Mouse (Mus musculus): ENCODE measurements around the gene Cldn11.

The Cldn11 gene

DNA sequence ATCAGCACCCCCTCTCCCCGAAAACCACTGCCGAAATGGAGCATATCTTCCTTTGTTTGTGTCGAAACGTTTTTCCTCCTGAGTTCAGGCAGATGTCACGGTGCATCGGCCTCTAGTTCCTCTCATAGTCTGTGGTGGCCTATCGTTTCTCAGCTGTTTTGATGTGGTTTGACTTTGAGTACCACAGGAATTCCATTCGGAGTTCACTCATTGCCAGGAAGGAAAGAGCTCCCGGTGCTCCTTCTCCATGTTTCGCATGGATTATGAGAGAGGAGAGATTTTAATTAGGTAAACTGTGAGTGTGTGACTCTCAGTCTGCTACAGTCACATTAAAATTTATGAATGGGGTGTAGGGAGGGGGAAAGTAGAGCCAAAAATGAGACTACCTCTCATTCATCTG is 10.3 kb downstream of the Cldn11 start:
- DNase-seq (ENCODE audit: low spot score in 2 of 2) = no peak

DNA sequence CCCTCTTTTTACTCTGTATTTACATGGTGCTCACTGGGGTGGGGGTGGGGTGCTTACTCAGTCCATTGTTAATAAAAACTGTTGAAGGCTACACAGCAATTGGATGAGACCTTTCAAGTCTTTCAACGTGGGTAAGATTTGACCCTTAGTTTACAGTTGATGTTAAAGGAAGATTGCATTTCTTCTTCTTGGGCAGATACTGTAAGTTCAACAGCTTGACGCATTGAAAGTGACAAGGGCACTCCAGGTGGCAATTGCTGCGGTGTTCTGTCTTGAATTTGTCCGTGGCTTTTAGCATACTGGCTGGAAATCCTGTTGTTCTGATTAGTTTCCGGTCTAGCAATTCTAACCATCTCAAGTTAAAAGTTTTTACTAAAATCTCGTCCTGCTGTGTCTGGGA is 11.6 kb downstream of the Cldn11 start:
- no peak for DNase-seq (ENCODE audit: low spot score in 2 of 2)

DNA sequence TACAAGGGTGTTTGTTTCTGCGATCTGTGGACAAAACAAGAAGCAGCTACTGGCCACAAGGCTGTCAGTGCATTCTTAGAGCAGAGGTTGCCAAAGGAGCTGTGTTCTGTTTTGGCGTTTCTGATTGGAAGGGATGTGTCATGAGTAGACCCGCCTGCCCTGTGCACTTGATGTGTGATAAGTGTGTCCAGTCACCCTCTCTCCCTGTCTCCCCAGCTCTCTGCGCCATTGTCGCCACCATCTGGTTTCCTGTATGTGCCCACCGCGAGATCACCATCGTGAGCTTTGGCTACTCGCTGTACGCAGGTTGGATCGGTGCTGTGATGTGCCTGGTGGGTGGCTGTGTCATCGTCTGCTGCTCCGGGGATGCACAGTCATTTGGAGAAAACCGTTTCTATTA is 13.1 kb downstream of the Cldn11 start:
- no peak for DNase-seq (ENCODE audit: low spot score in 2 of 2)

DNA sequence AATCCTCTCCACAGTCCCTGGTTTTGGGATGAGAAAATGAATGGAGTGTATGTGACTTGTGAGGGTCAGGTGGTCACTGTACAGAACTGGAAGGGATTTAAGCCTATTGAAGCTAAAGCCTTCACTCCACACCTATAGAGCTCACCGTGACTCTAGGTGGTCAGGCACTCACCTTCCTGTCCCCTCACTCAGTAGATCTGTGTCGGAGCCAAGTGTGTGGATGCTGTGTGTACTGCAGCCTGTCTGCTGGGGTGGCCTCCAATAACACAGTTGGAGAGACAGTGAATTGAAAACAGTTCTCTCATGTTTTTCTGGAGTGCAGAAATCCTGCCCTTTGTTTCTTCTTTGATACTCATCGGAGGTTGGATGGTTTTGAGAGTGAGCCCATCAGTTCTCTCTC is 16.1 kb downstream of the Cldn11 start:
- DNase-seq (ENCODE audit: low spot score in 2 of 2) = no peak

DNA sequence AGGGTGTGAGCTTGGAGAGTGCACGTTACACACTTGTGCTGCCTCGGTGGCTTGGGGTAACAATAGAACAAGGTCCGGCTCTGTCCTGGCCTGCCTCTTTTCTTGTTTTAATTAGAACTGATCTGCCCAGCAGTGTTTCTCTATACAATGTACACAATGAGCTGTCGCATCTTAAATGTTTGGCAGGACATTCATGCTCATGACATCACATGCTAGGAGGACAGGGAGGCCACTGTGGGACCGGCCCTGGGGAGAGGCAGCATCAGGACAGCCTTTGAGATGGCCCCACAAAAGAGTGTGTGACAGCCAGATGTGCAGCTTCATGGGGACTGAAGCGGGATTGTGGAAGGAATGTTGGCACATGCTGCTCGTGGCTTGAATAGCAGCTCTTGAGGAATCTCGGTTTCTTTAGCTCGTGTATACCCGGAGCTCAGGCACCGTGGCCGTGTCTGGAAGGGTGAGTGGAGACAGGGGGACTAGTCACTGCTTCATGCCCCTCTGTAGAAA is 16.7 kb downstream of the Cldn11 start:
- no peak for DNase-seq (ENCODE audit: low spot score in 2 of 2)

DNA sequence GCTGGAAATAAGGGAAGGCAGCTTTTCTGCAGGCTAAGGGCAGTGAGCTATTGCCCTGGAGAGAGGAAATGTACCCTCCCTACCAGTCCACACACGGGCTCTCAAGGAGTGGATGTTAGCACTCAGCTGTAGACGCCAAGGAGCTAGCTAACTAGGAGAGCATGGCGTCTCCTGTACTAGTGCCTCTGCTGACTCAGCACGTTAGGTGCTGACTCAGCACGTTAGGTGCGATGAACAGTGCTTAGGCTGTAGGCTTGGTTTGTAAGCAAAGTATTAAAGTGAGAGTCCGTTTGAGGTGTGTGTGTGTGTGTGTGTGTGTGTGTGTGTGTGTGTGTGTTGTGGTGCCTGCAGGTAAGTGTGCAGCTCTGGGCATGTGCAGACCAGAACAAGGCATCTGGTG is 40.6 kb downstream of the Cldn11 start:
- DNase-seq (ENCODE audit: low spot score in 2 of 2) = no peak

DNA sequence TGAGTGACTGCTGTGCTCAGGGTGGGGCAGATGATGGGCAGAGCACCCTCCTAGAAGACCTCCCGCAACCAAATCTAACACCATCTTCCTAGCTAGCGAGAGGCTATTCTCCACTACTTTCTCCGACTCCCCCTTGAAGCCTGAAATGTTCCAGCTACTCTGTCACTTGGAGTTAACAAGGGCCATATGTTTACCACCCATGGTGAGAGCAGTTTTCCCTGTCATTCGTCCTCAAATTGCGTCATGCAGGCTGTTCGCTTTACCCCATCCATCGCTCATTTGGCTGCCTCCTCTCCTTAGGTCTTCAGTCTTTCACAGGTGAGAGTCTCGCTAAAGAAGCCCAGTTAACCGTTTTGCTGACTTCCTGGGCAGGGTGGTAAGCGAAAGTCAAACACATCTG is 41.7 kb downstream of the Cldn11 start:
- DNase-seq (ENCODE audit: low spot score in 2 of 2) = no peak

DNA sequence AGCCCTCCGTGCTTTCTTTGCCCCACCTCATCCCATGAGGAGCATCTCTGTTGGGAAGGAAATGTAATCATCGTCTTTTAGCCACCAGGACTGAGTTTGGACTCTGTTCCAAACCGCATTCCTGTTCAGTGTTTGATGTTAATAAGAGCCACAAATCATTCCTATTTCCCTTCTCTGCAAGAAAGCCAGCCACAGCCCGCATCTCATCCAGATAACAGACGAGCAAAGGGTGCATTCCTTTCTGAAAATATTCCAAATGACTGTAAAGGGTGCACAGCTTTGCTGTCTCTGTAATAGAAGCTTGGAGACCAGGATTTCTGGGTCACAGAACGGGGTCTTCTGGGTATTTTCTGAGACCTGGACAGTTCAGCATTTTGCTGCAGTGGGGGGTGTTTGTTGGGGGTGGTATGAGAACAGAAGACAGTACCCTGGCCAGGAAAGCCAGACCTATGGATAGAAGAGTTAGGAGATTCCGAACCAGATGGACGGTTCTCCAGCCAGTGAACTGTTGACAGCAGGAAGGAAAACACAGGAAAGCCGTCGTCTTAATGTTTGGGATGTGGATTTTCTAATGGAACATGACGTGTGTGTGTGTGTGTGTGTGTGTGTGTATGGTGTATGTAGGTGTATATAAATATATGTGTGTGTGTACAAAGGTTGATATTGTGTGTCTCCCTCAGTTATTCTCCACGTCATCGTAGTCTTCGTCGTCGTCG is 49.6 kb downstream of the Cldn11 start:
- no peak for DNase-seq (ENCODE audit: low spot score in 2 of 2)

DNA sequence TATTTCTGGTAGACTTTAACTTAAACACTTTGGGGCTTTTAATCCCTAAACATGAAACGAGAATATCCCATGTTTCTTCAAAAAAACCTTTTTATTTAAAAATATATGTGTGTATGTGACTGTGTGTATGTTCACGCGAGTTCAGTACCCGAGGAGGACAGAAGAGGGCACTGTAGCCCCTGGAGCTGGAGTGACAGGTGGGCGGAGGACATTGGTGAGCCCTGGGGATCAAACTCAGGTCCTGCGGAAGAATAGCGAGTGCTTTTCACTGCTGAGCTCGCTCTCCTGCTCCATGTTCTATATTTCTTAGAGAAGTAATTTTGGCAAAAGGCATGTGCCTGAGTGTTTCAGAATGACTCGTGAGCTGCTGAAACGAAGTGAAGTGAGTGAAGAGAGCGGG is 54.2 kb downstream of the Cldn11 start:
- DNase-seq (ENCODE audit: low spot score in 2 of 2) = no peak

DNA sequence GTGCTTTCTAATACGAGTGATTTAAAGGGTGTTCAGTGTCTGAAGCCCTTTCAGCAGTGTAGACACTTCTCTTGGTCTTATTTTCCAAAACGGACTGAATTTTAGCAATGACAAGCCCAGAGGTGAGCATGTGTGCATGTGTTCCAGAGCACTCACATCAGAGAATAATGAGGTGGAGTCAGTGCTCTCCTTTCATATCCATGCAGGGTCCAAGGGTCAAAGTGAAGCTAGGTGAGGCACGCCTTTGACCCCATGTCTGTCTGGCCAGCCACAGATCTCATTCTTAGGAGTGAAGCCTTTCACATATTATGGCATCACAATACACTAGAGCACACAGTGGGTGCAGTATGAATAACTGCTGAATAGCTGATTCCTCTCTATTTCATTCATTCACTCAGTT is 55.4 kb downstream of the Cldn11 start:
- no peak for DNase-seq (ENCODE audit: low spot score in 2 of 2)

DNA sequence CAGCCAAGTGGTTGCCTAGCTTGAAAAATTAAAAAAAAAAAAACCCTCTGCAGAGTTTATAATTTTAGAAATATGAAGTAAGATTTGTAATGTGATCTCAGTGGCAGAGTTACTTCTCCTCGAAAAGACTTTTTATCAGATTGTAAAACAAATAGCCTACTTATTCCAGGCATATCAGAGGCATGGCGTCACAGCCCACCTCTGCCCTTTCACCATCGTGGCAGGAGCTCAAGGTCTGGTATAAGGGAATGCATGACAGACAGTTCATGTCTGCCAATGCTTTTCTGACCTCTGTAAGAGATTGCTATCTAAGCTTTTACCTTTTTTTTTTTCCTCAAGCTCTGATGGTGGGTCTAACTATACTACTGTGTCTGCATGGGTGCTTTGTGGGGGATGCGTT is 58.3 kb downstream of the Cldn11 start:
- DNase-seq (ENCODE audit: low spot score in 2 of 2) = no peak

DNA sequence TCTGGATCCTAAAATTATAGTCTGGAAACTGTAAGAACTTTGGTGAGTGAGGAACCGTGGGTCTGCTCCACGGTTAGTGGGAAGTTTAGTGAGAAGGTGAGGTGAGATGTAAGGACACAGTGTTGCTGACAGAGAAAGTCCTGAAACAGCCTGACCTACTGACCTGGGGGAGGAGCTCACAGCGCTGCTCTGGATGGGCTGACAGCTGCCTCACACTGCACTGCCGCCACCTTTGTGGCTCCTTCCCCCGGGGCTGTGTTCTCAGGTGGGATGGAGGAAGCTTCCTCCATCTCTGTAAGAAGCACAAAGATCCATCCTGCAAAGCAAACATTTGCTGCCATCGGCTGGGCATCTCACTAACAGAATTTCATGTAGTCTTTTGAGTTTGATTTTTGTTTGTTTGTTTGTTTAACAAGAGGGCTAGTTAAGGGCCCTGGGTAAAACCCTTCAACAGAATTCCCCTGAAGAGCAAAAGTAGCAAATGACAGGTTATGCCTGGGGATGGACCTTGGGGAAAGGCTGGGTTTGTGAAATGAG is 58.8 kb downstream of the Cldn11 start:
- DNase-seq (ENCODE audit: low spot score in 2 of 2) = no peak

DNA sequence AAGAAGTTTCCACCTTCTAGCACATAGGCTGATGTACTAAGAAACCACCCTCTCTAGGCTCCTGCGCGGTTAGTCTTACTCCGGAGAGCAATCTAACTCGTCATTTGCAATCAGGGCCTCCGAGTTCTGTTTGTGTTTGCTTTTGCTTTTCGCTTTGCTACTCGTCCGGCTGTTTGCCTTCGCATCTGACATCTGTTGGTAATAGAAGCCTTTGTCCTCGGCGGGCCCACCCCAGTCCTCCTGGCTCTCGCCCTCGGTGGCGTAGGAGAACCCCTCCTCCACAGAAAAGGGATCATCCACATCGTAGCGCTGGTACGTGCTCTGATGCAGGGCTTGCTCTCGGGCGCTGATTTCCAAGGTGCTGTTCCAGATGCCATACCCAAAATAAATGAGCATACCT is 59.3 kb downstream of the Cldn11 start:
- DNase-seq (ENCODE audit: low spot score in 2 of 2) = no peak

DNA sequence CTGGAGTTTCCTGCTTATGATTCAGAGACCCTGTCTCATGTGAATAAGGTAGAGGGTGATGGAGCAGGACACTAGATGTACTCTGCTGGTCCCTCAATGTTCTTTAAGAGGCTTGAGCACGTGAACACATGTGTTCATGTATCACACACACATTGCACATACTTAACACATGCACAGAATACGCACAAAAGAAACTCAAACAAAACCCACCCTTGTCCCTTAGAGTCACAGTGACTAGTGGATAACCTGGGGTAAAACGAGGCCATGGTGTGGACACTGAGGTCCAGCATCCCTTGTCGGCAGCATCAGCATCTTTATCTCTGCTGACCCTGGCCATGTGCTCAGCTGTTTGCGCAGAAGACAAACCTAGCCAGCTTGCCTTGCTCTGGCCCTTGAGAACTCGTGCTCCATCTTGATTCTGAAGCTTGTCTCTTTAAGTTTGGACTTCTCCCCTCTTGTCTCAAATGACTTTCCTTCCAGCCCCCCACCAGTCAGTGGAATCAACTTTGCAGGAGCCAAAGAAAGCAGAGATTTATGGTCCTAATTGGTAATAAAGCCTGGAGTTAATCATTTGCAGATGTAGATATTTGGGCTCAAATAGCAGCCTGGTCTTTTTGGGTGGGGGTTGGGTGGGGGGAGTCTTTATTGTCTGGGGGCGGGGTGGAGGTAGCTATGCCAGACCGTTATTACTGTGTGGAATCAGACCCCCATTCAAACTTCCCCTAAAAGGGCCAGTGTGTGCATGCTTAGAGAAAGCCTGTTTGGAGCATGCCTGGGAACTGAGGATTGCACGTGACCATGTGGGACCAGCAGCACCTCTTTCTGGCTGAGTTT is 62.7 kb downstream of the Cldn11 start:
- no peak for DNase-seq (ENCODE audit: low spot score in 2 of 2)

DNA sequence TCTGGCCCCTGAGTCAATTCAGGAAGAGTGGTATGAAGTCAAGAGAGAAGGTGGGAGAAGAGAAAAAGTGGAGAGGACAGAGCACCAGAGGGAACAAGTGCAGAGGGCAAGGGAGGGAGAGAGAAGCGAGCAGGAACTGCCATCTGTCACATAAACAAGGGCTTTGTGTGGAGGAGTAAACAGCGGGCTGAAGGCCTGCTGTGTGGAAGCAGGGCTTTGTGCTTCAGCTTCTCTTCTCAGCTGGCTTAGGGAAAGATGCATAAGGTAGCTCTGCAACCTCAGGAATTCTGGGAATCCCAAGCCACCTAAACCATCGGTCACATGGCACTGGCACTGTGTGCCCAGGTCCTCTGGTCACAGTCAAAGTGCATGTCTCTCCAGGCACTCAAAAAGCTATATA is 64.1 kb downstream of the Cldn11 start:
- no peak for DNase-seq (ENCODE audit: low spot score in 2 of 2)

Measured in thymus, postnatal 10 days (tissue).